Mouse (Mus musculus): ENCODE data around the gene Zfp219.

Gene Zfp219

DNA sequence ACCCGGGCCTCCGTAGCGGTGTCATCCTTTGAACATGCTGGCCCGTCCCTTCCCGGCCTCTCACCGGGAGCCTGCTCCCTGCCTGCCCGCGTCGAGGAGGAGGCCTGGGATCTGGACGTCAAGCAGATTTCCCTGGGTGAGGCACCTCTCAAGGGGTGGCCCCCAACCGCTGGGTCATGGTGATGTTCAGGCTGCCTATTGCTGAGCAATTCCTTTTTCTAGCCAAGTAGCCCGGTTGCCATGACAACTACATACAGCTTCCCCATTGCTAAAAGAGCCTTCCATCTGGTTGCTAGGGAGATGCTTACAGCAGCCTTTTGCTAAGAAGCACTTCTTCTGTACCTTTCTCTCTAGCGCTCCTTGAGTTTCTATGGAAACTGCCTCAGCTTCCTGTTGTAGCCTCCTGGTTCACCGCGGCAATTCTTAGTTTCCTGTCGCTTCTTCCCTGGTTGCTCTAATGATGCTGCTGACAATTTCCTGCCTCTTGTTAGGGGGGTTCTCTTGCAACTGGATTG, 16.5 kb downstream of the Zfp219 start:
- in situ Hi-C loops (cut with MboI, MseI): loop anchor here in 1 of 2 experiments (10.0 kb wide), 1 partner anchor 919 kb away; no protein-coding TSS in a partner anchor

DNA sequence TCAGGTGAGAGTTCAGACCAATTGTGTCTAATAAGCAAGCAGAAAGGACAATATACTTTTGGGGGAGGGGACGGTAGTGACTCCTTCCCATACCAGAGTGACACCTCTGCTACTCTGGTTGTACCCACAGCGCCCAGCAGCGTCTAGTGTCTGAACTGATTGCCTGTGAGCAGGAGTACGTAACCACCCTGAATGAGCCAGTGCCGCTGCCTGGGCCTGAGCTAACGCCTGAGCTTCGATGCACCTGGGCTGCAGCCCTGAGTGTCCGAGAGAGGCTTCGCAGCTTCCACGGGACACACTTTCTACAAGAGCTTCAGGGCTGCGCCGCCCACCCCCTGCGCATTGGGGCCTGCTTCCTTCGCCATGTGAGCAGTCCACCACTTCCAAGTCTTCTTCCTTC, 23.1 kb downstream of the Zfp219 start:
- in situ Hi-C loops (cut with MboI, MseI): no loop called here

DNA sequence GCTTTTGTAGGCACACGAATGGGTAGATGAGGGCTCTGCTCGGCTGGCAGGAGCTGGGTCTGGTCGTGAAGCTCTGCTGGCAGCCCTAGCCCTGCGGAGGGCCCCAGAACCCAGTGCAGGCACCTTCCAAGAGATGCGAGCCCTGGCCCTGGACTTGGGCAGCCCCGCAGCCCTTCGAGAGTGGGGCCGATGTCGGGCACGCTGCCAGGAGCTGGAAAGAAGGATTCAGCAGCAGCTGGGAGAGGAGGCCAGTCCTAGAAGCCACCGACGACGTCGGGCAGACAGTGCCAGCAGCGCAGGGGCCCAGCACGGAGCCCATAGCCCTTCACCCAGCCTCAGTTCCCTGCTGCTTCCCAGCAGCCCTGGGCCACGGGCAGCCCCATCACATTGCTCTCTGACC, 23.7 kb downstream of the Zfp219 start:
- in situ Hi-C loops (cut with MboI, MseI): no loop called here

DNA sequence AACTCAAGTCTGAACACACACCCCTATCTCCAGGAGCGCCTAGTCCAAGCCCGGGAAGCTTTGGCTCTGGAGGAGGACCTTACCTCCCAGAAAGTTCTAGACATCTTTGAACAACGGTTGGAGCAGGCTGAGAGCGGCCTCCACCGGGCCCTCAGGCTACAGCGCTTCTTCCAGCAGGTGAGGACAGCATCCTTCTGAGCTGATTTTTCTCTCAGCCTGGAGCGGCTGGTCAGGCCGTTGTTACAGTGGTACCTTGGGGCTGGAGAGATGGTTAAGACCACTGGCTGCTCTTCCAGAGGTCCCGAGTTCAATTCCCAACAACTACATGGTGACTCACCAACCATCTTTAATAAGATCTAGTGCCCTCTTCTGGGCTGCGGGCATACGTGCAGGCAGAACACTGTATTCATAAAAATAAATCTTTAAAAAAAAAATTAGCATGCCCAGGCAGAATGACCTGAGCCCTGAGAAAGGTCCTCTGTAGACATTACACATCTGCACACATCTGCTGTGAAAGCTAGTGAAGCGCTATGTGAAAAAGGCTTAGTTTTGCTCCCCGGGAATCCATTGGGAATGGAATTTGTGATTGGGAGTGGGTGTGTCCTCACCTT, 24.2 kb downstream of the Zfp219 start:
- in situ Hi-C loops (cut with MboI, MseI): no loop called here

DNA sequence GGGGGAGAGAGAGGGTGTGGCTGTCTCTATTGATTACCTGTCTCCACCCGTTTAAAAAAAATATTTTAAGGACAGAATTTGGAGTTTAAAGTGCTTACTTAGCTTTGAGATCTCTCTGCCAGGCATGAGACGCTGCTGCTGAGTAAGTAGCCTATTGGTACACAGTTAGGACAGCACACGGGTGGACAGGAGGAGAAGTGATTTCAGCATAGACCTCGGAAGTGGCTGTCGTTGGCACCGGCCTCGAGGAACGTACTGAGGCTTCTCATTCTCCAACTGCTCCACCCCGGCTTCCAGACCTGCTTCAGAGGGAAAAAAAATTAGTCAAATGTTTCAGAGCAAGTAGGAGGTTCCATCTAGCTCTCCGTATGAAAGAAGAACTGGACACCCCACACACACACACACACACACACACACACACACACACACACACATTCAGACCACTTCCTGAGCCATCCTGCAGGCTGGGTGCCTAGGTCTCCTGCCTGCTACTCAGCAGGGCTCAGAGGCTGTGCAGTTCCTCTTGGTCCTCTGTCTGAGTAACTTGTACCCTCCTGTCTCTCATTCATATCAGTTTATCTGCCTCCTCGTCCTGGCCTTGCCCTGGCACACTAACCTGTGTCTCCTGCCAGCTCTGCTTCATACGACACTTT, 25.2 kb downstream of the Zfp219 start:
- in situ Hi-C loops (cut with MboI, MseI): no loop called here

DNA sequence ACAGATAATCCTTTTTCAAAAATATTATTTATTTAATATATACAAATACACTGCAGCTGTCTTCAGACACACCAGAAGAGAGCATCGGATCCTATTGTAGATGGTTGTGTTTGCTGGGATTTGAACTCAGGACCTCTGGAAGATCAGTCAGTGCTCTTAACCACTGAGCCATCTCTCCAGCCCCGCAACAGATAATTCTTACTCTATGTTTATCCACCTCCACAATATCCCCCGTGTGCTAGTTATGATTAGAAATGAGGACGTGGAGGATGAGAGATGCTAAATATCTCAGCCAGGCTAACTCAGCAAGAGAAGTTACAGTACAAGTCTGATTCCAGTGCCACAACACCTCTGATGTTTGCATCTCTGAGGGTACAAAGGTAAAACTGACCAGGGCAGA, 26.1 kb downstream of the Zfp219 start:
- in situ Hi-C loops (cut with MboI, MseI): no loop called here

DNA sequence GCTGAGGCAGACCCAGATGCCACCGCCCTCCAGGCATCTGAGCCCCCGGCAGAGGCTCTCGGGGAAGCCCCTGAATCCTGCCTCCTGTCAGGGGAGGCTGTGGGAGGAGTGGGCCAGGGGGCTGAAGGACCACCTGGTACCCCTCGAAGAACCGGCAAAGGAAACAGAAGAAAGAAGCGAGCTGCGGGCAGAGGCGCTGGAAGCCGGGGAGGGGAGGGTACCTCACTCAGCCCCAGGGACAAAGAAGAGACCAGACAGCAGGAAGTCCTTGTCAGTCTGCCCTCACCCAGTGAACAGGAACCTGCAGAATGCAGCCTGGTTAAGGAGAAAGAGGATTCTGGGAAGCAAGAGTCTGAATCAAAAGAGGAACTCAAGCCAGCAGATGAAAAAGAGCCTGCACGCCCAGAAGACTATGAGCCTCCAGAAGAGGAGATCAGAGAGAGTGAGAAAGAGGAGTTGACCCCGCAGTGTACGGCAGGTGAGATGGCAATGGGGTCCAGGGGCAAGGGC, 31.0 kb downstream of the Zfp219 start:
- in situ Hi-C loops (cut with MboI, MseI): no loop called here

DNA sequence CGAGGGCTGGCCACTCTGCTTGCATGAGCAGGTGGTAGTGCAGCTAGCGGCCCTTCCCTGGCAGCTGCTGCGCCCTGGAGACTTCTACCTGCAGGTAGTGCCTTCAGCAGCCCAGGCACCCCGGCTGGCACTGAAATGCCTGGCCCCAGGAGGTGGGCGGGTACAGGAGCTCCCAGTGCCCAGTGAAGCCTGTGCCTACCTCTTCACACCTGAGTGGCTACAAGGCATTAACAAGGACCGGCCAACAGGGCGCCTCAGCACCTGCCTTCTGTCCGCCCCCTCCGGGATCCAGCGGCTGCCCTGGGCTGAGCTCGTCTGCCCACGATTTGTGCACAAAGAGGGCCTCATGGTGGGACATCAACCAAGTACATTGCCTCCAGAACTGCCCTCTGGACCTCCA, 31.8 kb downstream of the Zfp219 start:
- in situ Hi-C loops (cut with MboI, MseI): no loop called here

DNA sequence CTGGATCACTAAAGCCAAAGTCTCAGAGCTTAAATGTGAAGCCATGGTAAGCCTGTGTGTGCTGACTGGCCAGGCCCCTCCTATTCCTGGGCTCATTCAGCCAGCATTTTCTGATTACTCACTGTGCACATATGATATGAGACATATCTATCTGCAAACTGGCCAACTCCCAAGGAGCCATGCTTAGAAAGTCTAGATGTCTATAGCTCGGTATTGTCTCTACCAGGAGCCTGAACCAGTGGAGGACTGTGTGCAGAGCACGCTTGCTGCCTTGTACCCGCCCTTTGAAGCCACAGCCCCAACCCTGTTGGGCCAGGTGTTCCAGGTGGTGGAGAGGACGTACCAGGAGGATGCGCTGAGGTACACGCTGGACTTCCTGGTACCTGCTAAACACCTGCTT, 33.4 kb downstream of the Zfp219 start:
- in situ Hi-C loops (cut with MboI, MseI): no loop called here

DNA sequence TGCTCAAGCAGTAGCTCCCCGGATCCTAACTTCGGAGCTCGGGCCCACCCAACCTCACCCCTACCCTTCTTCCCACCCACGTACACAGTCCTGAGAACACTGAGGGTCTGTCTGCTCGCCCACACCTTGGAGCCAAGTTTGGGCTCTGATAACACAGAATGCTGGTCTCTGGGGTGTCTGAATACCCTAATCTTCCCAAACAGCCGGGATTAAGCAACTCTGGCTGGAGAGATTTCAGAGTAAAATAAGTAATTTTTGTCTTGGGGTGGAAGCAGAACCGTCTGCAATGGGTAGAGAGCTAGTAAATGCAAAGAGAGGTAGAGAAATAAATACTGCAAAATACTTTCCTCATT, 34.4 kb downstream of the Zfp219 start:
- in situ Hi-C loops (cut with MboI, MseI): no loop called here

DNA sequence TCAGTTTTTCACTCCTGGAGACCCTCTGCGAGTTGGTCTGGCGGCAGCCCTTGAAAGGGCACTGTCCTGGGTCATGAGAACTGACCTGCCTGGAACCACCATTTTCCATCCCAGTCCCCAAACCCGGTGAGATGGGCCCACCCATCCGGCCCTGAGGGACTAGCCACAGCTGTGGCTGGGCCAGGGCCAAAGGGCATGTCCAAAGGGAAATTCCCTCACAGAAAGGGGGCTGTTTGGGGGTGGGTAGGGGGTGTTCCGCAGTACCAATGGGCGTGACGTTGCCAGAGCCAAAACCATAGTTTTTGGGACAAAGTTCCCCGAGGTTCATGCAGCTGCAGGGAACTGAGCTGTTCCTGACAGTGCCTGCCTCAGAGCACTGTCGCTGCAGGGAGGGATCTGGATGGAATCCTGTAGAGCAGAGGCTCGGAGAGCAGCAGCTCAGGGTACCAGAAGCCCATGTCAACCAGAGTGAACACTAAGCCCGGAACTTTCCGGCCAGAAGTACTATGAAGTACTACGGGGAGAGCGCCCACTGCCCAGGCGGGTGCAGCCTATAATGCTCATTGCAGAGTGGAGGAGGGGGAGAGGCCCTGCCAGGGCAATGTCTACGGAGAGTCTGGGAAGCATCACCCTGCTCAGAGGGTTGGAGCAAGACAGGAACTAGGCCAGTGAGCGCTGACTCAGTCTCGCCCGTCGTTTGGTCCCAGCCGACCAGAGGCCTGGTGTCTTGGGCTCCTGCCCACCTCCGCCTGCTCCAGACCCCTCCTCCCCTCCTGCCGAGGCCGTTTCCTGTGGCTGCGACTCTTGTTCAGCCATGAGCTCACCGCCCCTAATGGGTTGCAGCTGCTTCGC, 35.0 kb downstream of the Zfp219 start:
- in situ Hi-C loops (cut with MboI, MseI): no loop called here

DNA sequence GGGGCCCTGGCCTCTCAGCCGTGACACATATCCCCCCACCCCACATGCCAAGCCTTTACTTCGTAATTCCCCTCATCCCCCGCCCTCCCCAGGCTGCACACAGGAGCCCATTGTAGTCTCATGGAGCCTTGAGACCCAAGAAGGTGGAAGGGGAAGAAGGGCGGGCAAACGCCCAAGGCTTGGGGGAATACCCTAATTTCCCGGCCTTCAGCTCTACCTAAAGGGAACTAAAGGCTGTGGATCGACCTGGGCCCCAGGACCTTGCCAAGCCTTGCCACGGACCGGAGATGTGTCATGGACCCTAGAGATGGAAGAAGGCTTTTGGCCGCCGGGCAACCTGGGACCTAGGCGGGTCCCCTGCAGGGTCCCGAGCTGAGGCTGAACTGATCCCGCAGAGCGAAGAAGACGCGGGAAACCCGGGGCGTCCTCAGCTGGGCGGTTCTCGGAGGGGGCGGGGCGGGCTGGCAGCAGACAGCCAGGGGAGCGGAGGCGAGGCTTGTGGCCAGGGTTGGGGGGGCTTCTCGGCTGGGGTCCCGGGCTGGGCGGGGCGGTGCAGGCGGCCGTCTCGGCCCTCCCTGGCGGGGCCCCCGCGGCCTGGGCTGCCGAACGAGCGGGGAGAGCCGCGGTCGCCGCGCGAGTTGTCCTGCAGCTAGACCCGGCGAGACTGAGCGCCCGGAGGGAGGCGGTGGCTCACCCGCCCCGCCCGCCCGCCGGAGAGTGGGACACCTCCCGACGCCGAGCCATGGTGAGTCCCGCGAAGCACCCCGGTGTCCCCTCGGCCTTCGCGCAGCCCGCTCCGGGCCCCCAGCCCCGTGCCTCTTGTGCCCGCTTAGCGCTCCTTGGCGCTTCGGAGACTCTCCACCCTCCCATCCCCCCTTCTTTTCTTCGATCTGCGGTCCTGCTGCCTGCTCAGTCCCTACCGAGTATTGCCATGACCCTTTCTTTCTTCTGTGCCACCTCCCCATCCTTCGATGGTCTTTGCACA, 36.0 kb downstream of the Zfp219 start, which contains the start of gene Arhgef40:
Gene Arhgef40 (plus strand): TSS at position 473 of the 985 bp plus-strand sequence.
- in situ Hi-C loops (cut with MboI, MseI): no loop called here

DNA sequence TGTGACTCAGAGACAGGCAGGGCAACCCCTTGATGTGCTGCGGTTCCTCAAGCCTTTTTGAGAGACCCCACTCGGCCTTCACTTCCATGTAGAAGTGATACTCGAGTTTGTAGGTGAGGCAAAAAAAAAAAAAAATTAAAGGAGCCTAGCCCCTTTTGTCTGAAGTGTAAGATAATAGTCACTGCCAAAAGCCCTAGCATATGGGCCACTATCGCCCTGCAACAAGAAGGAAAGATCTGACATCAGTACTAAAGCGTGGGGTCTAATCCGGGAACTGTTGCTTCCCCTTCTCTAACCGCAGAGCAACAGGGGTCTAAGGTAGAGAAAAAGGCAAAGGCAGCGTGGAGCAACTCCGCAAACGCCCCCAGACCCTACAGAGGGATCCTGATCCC, 36.7 kb downstream of the Zfp219 start:
- in situ Hi-C loops (cut with MboI, MseI): no loop called here

DNA sequence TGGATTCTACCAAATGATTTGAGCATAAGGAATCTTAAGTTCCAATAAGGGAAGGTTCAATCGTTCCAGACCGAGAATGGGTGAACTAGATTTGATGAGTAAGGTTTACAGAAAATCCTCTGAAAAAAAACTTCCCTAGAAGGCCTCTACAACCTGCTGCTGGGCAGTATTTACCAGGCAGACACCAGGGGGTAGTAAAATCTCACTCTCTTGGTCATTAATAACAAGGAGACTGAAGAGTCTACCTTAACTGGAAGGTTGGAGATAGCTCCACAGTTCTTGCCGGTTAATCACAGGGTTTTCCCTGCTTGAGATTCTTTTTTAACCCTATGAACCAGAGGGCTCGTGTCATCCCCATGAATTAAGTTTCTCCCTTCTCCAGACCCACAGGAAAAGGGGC, 37.3 kb downstream of the Zfp219 start:
- in situ Hi-C loops (cut with MboI, MseI): no loop called here

DNA sequence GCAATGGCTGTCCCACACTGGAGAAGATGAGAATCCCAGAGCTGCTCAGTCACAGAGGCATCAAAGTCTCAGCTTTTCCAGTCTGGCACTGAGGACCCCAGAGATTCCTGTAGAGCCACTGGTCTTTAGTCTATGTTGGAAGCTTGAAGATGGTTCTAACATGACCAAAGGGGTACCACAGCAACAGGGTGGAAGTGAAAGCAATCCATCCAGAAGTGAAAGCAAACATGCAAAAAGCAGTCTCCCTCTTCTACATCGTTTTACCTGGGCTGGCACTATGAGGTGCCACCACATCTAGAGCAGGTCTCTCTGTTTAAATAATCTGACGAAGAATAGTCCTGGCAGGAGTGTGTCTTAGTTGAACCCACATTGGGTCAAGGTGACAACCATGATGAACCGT, 41.3 kb downstream of the Zfp219 start:
- in situ Hi-C loops (cut with MboI, MseI): no loop called here

DNA sequence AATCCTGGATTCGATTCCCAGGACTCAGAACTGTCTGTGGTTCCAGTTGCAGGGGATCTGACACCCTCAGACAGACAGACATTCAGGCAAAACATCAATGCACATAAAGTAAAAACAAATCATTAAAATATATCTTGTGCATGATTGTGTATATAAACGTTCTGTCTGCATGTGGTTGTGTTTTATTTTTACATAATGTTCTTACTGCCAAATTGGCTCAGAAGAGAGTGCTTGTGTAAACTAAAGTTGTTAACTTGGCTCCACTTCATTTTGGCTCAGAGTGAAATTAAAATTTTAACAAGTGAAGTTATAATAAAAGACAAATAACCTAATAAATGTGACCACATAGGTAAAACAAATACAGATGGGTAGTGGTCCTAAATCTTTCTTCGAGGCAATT, 53.1 kb downstream of the Zfp219 start:
- in situ Hi-C loops (cut with MboI, MseI): no loop called here

DNA sequence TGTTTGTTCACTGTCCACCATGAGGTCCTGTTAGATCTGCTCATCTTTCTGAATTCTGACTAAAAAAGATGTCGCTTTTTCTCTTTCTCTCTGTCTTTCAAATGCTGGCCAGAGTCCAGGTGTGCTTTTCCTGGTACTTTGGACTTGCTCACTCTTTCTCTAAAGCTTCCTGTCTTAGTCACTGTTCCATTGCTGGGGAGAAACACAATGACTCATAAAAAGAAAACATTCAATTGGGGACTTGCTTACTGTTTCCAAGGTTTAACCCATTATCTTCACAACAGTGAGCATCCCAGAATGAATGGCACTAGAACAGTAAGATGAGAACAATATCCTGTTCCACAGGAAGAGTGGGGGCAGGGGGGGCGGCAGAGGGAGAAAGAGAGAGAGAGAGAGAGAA, 60.2 kb downstream of the Zfp219 start:
- in situ Hi-C loops (cut with MboI, MseI): no loop called here

Measured in T-helper 17 cell (primary cell).